Mouse (Mus musculus): Measurements from ENCODE around the gene Kif24. TPM values are rescaled to one million over a fixed set of nuclear protein-coding genes. Genes with fewer than 3 reads are reported as not detected.

The Kif24 gene
- total and polyA plus RNA-seq, 2 experiments from 2014 or later: 1.4 to 4.9 TPM

DNA sequence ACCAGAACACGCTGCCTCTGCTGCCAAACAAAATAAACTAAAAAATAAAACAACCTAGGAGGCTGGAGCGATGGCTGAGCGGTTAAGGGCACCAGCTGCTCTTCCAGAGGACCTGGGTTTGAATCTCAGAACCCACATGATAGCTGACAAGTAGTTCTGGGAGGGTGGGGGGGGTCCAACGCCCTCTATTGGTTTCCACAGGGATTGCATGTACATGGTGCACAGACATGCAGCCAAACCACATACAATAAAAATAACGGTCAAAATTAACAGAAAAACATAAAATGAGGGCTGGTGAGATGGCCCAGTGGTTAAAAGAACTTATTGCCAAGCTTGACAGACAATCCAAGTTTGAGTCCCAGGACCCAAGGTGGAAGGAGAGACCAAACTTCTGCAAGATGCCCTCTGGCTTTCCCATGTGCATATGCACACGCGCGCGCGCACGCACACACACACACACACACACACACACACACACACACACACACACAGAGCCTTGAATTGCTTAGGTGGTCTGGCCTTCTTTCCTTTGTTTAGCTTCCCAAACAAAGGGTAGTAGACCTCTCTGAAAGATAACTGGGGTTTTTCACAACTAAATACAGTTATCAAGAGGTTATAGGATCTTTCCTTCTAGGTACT is 123.7 kb downstream of the Kif24 start:
- H3K9me3 ChIP-seq (ENCODE audit: low read length): no peaks in the 10 kb centered on the region
- no peaks in the 10 kb centered on the region for H3K4me1 ChIP-seq (ENCODE audit: insufficient read depth, low read length)
- H3K4me3 ChIP-seq (ENCODE audit: low read depth, low read length): no peak overlapping the region
- TF ChIP-seq CTCF (IDR thresholded peaks at IDR 0.05): no peak
- no peak for ATAC-seq (ENCODE audit: low FRiP score)
- H3K4me2 ChIP-seq (ENCODE audit: low read depth, low read length, poor library complexity, severe bottlenecking): no peak overlapping the region
- no peaks in the 10 kb centered on the region for H3K27me3 ChIP-seq (ENCODE audit: insufficient read depth, low read length)
- WGBS: 83% methylated on average over 11 of the region's 11 CpGs
- no peak overlapping the region for H3K9ac ChIP-seq (replicated peaks; ENCODE audit: low read length, poor library complexity, severe bottlenecking)
- no peak overlapping the region for H3K27ac ChIP-seq (ENCODE audit: low read depth, low read length)
- DNase-seq (ENCODE audit: low spot score): no peak
- H3K36me3 ChIP-seq (ENCODE audit: insufficient read depth, low read length): no peaks in the 10 kb centered on the region

Other genes starting within 250 kb of the Kif24 start
- 19.1 and 36.1 TPM in 2 replicates for gene Ubap2, start 189.7 kb downstream of the Kif24 start, total RNA-seq (2014; rRNA removed)
- 36.2 and 38.5 TPM in 2 replicates for gene Ubap2, start 189.7 kb downstream of the Kif24 start, polyA plus RNA-seq (2015; fragmentation: Nextera tagmentation; extraction: Ambion mirVana)
- 61.2 and 65.8 TPM in 2 replicates for gene Dcaf12, start 150.0 kb downstream of the Kif24 start, total RNA-seq (2014; rRNA removed)
- 52.6 and 53.2 TPM in 2 replicates for gene Dcaf12, start 150.0 kb downstream of the Kif24 start, polyA plus RNA-seq (2015; fragmentation: Nextera tagmentation; extraction: Ambion mirVana)
- gene Ubap1, start 115.9 kb downstream of the Kif24 start, total RNA-seq (2014; rRNA removed): 35.0 and 42.1 TPM in 2 replicates
- gene Ubap1, start 115.9 kb downstream of the Kif24 start, polyA plus RNA-seq (2015; fragmentation: Nextera tagmentation; extraction: Ambion mirVana): 55.1 and 58.8 TPM in 2 replicates
- gene Nudt2, start 264 bp upstream of the Kif24 start, total RNA-seq (2014; rRNA removed): 28.3 and 41.0 TPM in 2 replicates
- gene Nudt2, start 264 bp upstream of the Kif24 start, polyA plus RNA-seq (2015; fragmentation: Nextera tagmentation; extraction: Ambion mirVana): 70.7 and 79.9 TPM in 2 replicates
- 40.5 and 46.0 TPM in 2 replicates for gene AI464131, start 38.2 kb upstream of the Kif24 start, total RNA-seq (2014; rRNA removed)
- 15.7 and 18.1 TPM in 2 replicates for gene AI464131, start 38.2 kb upstream of the Kif24 start, polyA plus RNA-seq (2015; fragmentation: Nextera tagmentation; extraction: Ambion mirVana)
- 10.9 and 11.8 TPM in 2 replicates for gene 1110017D15Rik, start 52.4 kb upstream of the Kif24 start, total RNA-seq (2014; rRNA removed)
- 18.1 and 20.7 TPM in 2 replicates for gene 1110017D15Rik, start 52.4 kb upstream of the Kif24 start, polyA plus RNA-seq (2015; fragmentation: Nextera tagmentation; extraction: Ambion mirVana)
- gene Fam219a, start 104.7 kb upstream of the Kif24 start, total RNA-seq (2014; rRNA removed): 125 and 130 TPM in 2 replicates
- gene Fam219a, start 104.7 kb upstream of the Kif24 start, polyA plus RNA-seq (2015; fragmentation: Nextera tagmentation; extraction: Ambion mirVana): 20.5 and 24.1 TPM in 2 replicates
- 1.7 and 6.1 TPM in 2 replicates for gene Dnaic1, start 104.9 kb upstream of the Kif24 start, total RNA-seq (2014; rRNA removed)
- gene Dnaic1, start 104.9 kb upstream of the Kif24 start, polyA plus RNA-seq (2015; fragmentation: Nextera tagmentation; extraction: Ambion mirVana): 3.2 and 3.8 TPM in 2 replicates
- gene Enho, start 175.4 kb upstream of the Kif24 start, total RNA-seq (2014; rRNA removed): 167 and 217 TPM in 2 replicates
- 146 and 157 TPM in 2 replicates for gene Enho, start 175.4 kb upstream of the Kif24 start, polyA plus RNA-seq (2015; fragmentation: Nextera tagmentation; extraction: Ambion mirVana)
- 61.6 and 69.2 TPM in 2 replicates for gene Cntfr, start 232.2 kb upstream of the Kif24 start, total RNA-seq (2014; rRNA removed)
- 20.1 and 23.4 TPM in 2 replicates for gene Cntfr, start 232.2 kb upstream of the Kif24 start, polyA plus RNA-seq (2015; fragmentation: Nextera tagmentation; extraction: Ambion mirVana)
- 21.8 and 26.5 TPM in 2 replicates for gene Il11ra1, start 235.1 kb upstream of the Kif24 start, total RNA-seq (2014; rRNA removed)
- 28.8 and 35.3 TPM in 2 replicates for gene Il11ra1, start 235.1 kb upstream of the Kif24 start, polyA plus RNA-seq (2015; fragmentation: Nextera tagmentation; extraction: Ambion mirVana)
- 38.3 and 39.7 TPM in 2 replicates for gene Rpp25l, start 248.6 kb upstream of the Kif24 start, total RNA-seq (2014; rRNA removed)
- 44.3 and 49.9 TPM in 2 replicates for gene Rpp25l, start 248.6 kb upstream of the Kif24 start, polyA plus RNA-seq (2015; fragmentation: Nextera tagmentation; extraction: Ambion mirVana)